Mouse (Mus musculus): ENCODE data around the gene Hcrtr1. TPM values are rescaled to one million over a fixed set of nuclear protein-coding genes. Genes with fewer than 3 reads are reported as not detected.

Hcrtr1 gene
- polyA plus RNA-seq, 1 experiment from 2014 or later = 1.6 TPM

DNA sequence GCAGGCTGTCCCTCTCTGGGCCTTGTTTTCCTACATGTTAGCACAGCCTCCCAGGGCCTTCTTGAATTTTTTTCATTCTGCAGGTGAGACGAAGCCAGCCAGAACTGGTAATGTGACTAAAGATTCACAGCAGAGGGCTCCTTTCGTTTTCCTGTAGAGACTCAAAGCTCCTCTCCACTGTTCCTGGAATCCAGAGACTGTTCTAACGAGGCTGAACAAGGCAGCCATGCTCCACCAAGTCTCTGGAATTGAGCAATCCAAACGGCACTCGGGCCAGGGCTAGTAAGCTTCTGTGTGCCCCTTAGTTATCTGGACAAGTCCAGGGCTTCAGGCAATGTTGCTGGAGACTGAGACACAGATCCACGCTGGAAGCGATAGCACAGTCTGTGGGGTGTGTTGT is 38.4 kb upstream of the Hcrtr1 start:
- WGBS = 57% methylated on average over 7 of the region's 7 CpGs
- ATAC-seq (ENCODE audit: low FRiP score, low TSS enrichment) (no peak), DNase-seq (no peak)
- Histone ChIP-seq H3K9me3 (ENCODE audit: control insufficient read depth, low read length) (no peaks in the 10 kb centered on the region), H3K27me3 (ENCODE audit: control insufficient read depth, insufficient read depth, low read length) (peaks cover 14% of the 10 kb centered on the region), H3K27ac (replicated peaks; ENCODE audit: low read depth, low read length) (no peak overlapping the region), H3K4me3 (replicated peaks; ENCODE audit: low read depth, low read length) (no peak overlapping the region), H3K4me1 (ENCODE audit: control insufficient read depth, insufficient read depth, low read length) (0 out of 2 replicates have a peak, but pooled peaks cover 7% of the 10 kb centered on the region), H3K4me2 (ENCODE audit: low read length) (no peak overlapping the region), H3K9ac (replicated peaks; ENCODE audit: low read length) (no peak overlapping the region), H3K36me3 (ENCODE audit: control insufficient read depth, insufficient read depth, low read length) (no peaks in the 10 kb centered on the region)

DNA sequence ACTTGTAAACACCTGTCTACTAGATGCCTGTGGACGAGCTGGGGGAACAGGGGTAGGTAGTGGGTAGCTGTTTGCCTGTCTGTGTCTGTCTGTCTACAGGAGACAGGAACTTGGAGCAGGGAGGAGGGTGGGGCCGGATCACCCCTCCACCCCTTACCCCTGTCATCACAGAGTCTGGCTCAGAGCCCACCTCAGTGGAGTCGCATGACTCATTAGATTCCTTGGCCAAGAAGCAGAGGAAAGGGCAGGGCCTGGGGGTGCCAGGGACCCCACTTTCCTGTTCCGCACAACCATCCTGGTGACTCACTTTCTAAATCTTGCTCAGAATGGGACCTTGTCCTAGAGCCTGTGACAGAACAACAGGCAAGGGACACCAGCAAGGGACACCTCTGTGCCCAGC is 37.9 kb upstream of the Hcrtr1 start:
- Histone ChIP-seq H3K4me3 (replicated peaks; ENCODE audit: low read depth, low read length) (no peak overlapping the region), H3K27me3 (ENCODE audit: control insufficient read depth, insufficient read depth, low read length) (peaks cover 14% of the 10 kb centered on the region), H3K9me3 (ENCODE audit: control insufficient read depth, low read length) (no peaks in the 10 kb centered on the region), H3K27ac (replicated peaks; ENCODE audit: low read depth, low read length) (no peak overlapping the region), H3K36me3 (ENCODE audit: control insufficient read depth, insufficient read depth, low read length) (no peaks in the 10 kb centered on the region), H3K4me1 (ENCODE audit: control insufficient read depth, insufficient read depth, low read length) (0 out of 2 replicates have a peak, but pooled peaks cover 7% of the 10 kb centered on the region), H3K9ac (replicated peaks; ENCODE audit: low read length) (no peak overlapping the region), H3K4me2 (ENCODE audit: low read length) (no peak overlapping the region)
- ATAC-seq (ENCODE audit: low FRiP score, low TSS enrichment) = no peak
- no peak for DNase-seq
- 83% methylated on average over 4 of the region's 4 CpGs for WGBS

DNA sequence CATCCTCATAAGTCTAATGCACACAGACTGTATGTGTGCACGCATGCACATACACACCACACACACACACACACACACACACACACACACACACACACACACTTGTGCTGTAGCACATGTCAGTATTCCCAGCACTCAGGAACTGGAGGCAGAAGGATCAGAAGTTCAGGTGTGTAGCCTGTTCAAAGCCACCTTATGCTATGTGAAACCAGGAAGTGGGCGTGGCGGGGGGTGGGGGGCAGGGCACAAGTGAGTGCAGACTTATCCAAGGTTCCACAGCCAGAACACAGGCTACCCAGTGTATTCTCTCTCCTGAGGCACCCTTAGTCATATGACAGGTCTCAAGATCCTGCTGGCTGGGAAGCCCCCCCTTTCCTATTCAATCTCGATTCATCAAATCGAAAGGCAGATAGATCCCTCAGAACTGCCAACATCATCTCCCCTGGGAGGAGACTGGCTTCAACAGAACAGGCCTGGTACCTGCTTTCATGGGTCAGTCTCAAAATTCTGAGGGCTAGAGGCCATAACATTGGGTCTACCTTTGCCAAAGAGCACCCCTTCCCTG is 37.1 kb upstream of the Hcrtr1 start:
- no peak overlapping the region for H3K4me2 ChIP-seq (ENCODE audit: low read length)
- DNase-seq = no peak
- H3K4me3 ChIP-seq (replicated peaks; ENCODE audit: low read depth, low read length) = no peak overlapping the region
- 0 out of 2 replicates have a peak, but pooled peaks cover 7% of the 10 kb centered on the region for H3K4me1 ChIP-seq (ENCODE audit: control insufficient read depth, insufficient read depth, low read length)
- H3K27ac ChIP-seq (replicated peaks; ENCODE audit: low read depth, low read length) = no peak overlapping the region
- ATAC-seq (ENCODE audit: low FRiP score, low TSS enrichment) = no peak
- H3K36me3 ChIP-seq (ENCODE audit: control insufficient read depth, insufficient read depth, low read length) = no peaks in the 10 kb centered on the region
- H3K9me3 ChIP-seq (ENCODE audit: control insufficient read depth, low read length) = no peaks in the 10 kb centered on the region
- peaks cover 14% of the 10 kb centered on the region for H3K27me3 ChIP-seq (ENCODE audit: control insufficient read depth, insufficient read depth, low read length)
- WGBS = 83% methylated on average over 5 of the region's 5 CpGs
- H3K9ac ChIP-seq (replicated peaks; ENCODE audit: low read length) = no peak overlapping the region

DNA sequence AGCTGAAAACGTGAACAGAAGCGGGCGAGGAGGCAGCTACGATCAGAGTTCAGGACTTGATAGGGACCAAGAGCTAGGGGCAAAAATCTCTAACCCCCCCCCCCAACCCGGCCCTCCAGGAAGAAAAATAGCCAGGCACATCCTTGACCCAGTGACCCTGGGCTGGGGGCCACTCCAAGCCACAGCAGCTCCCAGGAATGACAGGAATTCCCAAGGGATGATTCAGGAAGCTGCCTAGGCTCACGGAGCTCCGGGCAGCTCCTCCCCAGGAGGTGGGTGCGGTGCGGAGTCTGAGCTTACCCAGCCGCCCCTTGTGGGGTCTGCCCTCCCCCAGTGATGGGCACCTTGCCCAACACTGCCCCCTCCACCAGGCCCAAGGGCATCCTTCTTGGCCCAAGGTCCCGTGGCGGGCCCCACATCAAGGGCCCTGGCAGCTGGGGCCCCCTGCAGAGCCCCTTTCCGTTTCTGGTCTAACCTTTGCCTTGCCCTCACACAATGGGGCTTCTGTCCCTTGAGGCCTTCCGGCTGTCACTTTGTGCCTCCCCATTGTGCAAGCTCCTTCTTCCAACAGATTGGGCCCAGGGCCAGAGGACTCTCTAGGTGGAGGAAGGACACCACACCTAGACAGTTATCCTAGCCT is 36.0 kb upstream of the Hcrtr1 start, which contains the start of gene Tinagl1:
Gene Tinagl1 (minus strand): TSS at position 51 of the 640 bp plus-strand sequence.
- Histone ChIP-seq H3K4me1 (ENCODE audit: control insufficient read depth, insufficient read depth, low read length) (0 out of 2 replicates have a peak, but pooled peaks cover 7% of the 10 kb centered on the region), H3K9me3 (ENCODE audit: control insufficient read depth, low read length) (no peaks in the 10 kb centered on the region), H3K27ac (replicated peaks; ENCODE audit: low read depth, low read length) (no peak within 1 kb of the TSS), H3K4me3 (replicated peaks; ENCODE audit: low read depth, low read length) (no peak within 1 kb of the TSS), H3K4me2 (ENCODE audit: low read length) (peak within 1 kb of the TSS; percentile 33), H3K9ac (replicated peaks; ENCODE audit: low read length) (no peak within 1 kb of the TSS), H3K36me3 (ENCODE audit: control insufficient read depth, insufficient read depth, low read length) (no peaks in the 10 kb centered on the region), H3K27me3 (ENCODE audit: control insufficient read depth, insufficient read depth, low read length) (peaks cover 14% of the 10 kb centered on the region)
- DNase-seq (no peak), ATAC-seq (ENCODE audit: low FRiP score, low TSS enrichment) (no peak)
- WGBS = 4% methylated on average over 14 of the region's 14 CpGs

DNA sequence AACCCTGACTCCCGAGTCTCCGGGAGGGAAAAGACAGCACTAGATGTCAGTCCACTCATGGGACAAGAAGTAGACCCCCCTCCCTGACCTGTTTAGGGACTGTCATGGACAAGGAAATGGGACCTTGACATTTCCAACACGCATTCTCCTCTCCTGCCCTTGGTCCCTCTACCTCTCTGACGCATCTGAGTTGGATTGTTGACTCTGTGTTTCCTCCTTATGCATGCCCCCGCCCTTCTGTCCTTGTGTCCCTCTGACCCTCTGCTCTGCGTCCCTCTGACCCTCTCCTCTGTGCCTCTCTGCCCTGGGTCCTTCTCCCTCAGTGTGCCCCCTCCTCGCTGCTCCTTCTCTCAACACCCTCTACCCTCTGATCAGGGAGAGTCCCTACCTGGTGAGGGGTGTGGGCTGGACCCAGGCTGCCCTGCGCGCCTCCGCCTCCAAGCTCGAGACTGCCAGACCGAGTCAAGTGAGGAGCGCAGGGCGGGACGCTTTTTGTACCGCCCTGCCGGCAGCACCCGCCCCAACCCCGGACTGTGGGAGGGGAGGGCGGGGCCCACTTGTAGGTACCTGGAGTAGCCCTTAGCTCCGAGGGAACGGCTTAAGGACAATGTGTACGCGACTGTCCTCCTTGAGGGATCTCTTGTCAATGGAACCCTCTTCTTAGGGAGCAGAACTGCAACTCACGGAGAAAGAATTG is 35.3 kb upstream of the Hcrtr1 start:
- ATAC-seq (ENCODE audit: low FRiP score, low TSS enrichment) = no peak
- Histone ChIP-seq H3K27ac (replicated peaks; ENCODE audit: low read depth, low read length) (no peak overlapping the region), H3K9ac (replicated peaks; ENCODE audit: low read length) (no peak overlapping the region)

DNA sequence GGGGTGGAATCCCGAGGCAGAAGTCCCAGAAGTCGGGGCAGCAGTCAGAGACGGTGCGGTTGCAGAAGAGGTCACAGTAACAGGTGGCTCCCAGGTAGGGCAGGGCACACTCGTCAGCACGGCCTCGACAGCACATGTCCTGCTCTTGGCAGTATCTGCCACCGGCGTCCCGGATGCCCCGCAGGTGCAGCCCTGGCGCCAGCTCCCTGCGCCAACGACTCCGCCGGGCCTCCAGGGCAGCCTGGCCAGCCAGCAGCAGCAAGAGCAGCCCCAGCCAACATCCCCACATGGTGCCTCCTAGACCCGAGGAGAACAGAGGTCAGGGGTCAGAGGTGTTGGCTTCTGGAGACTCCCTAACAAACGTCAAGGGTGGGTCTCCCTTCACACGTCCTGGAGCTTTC is 34.8 kb upstream of the Hcrtr1 start:
- H3K9me3 ChIP-seq (ENCODE audit: control insufficient read depth, low read length) = no peaks in the 10 kb centered on the region
- no peaks in the 10 kb centered on the region for H3K36me3 ChIP-seq (ENCODE audit: control insufficient read depth, insufficient read depth, low read length)
- DNase-seq (no peak), ATAC-seq (ENCODE audit: low FRiP score, low TSS enrichment) (no peak)
- peaks cover 14% of the 10 kb centered on the region for H3K27me3 ChIP-seq (ENCODE audit: control insufficient read depth, insufficient read depth, low read length)
- WGBS = 40% methylated on average over 19 of the region's 19 CpGs
- no peak overlapping the region for H3K27ac ChIP-seq (replicated peaks; ENCODE audit: low read depth, low read length)
- 0 out of 2 replicates have a peak, but pooled peaks cover 7% of the 10 kb centered on the region for H3K4me1 ChIP-seq (ENCODE audit: control insufficient read depth, insufficient read depth, low read length)
- no peak overlapping the region for H3K4me3 ChIP-seq (replicated peaks; ENCODE audit: low read depth, low read length)
- H3K9ac ChIP-seq (replicated peaks; ENCODE audit: low read length) = no peak overlapping the region
- no peak overlapping the region for H3K4me2 ChIP-seq (ENCODE audit: low read length)

More for the DNA sequence above, 35.3 kb upstream of the Hcrtr1 start:
- no peak for DNase-seq
- Histone ChIP-seq H3K4me2 (ENCODE audit: low read length) (peak overlapping the region; percentile 33), H3K27me3 (ENCODE audit: control insufficient read depth, insufficient read depth, low read length) (peaks cover 14% of the 10 kb centered on the region), H3K36me3 (ENCODE audit: control insufficient read depth, insufficient read depth, low read length) (no peaks in the 10 kb centered on the region), H3K9me3 (ENCODE audit: control insufficient read depth, low read length) (no peaks in the 10 kb centered on the region), H3K4me3 (replicated peaks; ENCODE audit: low read depth, low read length) (no peak overlapping the region), H3K4me1 (ENCODE audit: control insufficient read depth, insufficient read depth, low read length) (0 out of 2 replicates have a peak, but pooled peaks cover 7% of the 10 kb centered on the region)
- WGBS = 4% methylated on average over 25 of the region's 25 CpGs

DNA sequence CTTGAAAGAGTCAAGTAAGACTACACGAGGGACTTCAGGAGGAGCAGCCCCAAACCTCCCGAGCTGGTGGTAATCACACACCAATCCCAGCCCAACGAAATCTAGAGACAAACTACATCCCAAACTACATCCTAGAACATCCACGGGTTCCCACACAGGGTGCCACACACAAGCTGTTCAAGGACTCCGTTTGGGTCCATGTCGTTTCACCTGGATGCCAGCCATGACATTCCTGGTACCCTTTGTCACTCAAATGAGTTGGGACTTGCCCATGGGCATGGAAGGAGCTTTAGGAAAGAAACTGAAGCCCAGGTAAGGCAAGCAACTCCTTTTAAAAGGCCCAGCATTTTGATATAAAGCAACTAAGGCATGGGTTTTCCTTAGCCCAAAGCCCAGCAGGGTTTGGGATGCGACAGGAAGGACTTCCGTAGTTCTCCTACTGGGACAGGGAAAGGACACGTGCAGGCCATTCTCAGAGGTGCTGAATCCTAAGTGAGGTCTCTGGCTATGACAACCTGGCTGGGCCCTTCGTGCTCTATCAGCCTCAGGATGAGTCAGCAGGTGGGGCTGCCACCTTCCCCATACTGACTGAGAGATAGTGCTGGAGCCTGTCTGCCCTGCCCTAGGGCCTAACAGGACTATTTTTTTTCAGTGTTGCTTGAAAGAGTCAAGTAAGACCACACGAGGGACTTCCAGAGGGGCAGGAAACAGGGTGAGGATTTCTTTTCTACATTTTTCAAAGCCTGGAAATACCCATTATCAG is 34.1 kb upstream of the Hcrtr1 start:
- Histone ChIP-seq H3K4me3 (replicated peaks; ENCODE audit: low read depth, low read length) (no peak overlapping the region), H3K36me3 (ENCODE audit: control insufficient read depth, insufficient read depth, low read length) (no peaks in the 10 kb centered on the region), H3K4me2 (ENCODE audit: low read length) (no peak overlapping the region), H3K27ac (replicated peaks; ENCODE audit: low read depth, low read length) (no peak overlapping the region), H3K4me1 (ENCODE audit: control insufficient read depth, insufficient read depth, low read length) (peaks cover 9% of the 10 kb centered on the region; the same call in 1 of the 2 replicates), H3K27me3 (ENCODE audit: control insufficient read depth, insufficient read depth, low read length) (peaks cover 14% of the 10 kb centered on the region), H3K9me3 (ENCODE audit: control insufficient read depth, low read length) (no peaks in the 10 kb centered on the region), H3K9ac (replicated peaks; ENCODE audit: low read length) (no peak overlapping the region)
- WGBS = 70% methylated on average over 11 of the region's 11 CpGs
- ATAC-seq (ENCODE audit: low FRiP score, low TSS enrichment) (no peak), DNase-seq (no peak)

DNA sequence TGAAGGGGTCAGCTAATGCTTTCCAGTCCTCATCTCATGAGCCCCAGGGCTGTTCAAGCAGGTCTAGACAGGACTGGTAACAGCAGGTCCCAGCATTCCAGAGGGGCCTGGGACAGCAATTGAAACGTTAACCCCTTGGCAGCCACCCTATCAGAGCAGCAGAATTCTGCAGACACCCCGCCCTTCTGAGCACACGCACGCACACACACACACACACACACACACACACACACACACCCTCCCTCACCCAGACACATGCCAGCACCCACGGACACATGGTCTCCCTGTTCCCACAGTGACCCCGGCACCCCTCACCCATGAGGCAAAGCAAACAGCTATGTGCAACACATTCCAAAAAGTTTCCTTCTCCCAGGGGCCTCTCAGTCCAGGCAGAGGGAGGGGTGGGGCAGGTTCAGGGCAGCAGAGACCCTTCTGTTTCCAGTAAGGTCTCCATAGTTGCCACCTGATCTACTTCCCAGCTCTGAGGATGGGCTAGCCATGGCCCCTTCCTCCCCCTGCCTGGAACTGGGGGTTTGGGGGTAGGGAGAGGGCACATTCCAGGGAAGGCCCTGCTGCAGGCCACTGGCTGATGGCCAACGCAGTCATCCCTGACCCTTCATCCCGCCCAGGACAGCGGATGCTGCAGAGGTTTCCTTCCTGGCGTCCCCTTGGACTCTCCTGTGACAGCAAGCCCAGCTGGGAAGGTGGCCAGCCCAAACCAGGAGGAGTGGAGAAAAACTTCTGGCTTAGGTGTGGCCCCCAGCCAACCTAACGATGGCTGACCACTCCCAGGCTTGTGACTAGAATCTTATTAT is 33.0 kb upstream of the Hcrtr1 start:
- no peak overlapping the region for H3K9ac ChIP-seq (replicated peaks; ENCODE audit: low read length)
- 75% methylated on average over 11 of the region's 11 CpGs for WGBS
- no peaks in the 10 kb centered on the region for H3K36me3 ChIP-seq (ENCODE audit: control insufficient read depth, insufficient read depth, low read length)
- ATAC-seq (ENCODE audit: low FRiP score, low TSS enrichment) (no peak), DNase-seq (no peak)
- H3K4me3 ChIP-seq (replicated peaks; ENCODE audit: low read depth, low read length) = no peak overlapping the region
- H3K27me3 ChIP-seq (ENCODE audit: control insufficient read depth, insufficient read depth, low read length) = peaks cover 14% of the 10 kb centered on the region
- no peak overlapping the region for H3K27ac ChIP-seq (replicated peaks; ENCODE audit: low read depth, low read length)
- H3K9me3 ChIP-seq (ENCODE audit: control insufficient read depth, low read length) = no peaks in the 10 kb centered on the region
- H3K4me2 ChIP-seq (ENCODE audit: low read length) = no peak overlapping the region
- H3K4me1 ChIP-seq (ENCODE audit: control insufficient read depth, insufficient read depth, low read length) = peaks cover 17% of the 10 kb centered on the region; the same call in 1 of the 2 replicates

Measured in midbrain, embryonic 14.5 days (tissue).